Mouse (Mus musculus): ENCODE measurements at regions not wholly inside any gene's neighbourhood (a gene's known extent, or its start where the extent isn't known, plus 50 kb on each side); places are given as distances from the start of the nearest gene placed in this dataset.

- Histone ChIP-seq H3K4me3 (ENCODE audit: control insufficient read depth in 1 of 2, insufficient read depth in 1 of 2, low read depth in 2 of 2, low read length in 2 of 2) (no peak overlapping the region), H3K4me1 (ENCODE audit: control insufficient read depth in 1 of 2, insufficient read depth in 2 of 2, low read length in 2 of 2) (no peaks in the 10 kb centered on the region), H3K27ac (ENCODE audit: control insufficient read depth, low read depth, low read length) (no peak overlapping the region), H3K9ac (ENCODE audit: control insufficient read depth, low read depth, low read length, poor library complexity, severe bottlenecking) (no peak overlapping the region), H3K9me3 (replicated peaks; ENCODE audit: insufficient read depth, low read length) (no peaks in the 10 kb centered on the region), H3K27me3 (ENCODE audit: control insufficient read depth in 1 of 2, insufficient read depth in 2 of 2, low read length in 2 of 2) (peaks cover 3 to 5% of the 10 kb centered on the region in 2 experiments; a peak in 2 of 4 replicates), H3K79me2 (ENCODE audit: control insufficient read depth, insufficient read depth, low read length, poor library complexity) (no peaks in the 10 kb centered on the region), H3K36me3 (ENCODE audit: control insufficient read depth in 1 of 2, insufficient read depth in 2 of 2, low read length in 2 of 2) (no peaks in the 10 kb centered on the region; a peak in 1 of 4 replicates)
- no peak for TF ChIP-seq ELF1 (IDR thresholded peaks at IDR 0.05; ENCODE audit: low read depth, low read length)
- no peak for TF ChIP-seq ETS1 (IDR thresholded peaks at IDR 0.05; ENCODE audit: low read depth, low read length)
- TF ChIP-seq TAL1 (IDR thresholded peaks at IDR 0.05; ENCODE audit: low read length): no peak
- TF ChIP-seq RAD21 (IDR thresholded peaks at IDR 0.05; ENCODE audit: low read depth, low read length): no peak
- no peak for TF ChIP-seq GATA1 (IDR thresholded peaks at IDR 0.05; ENCODE audit: low read depth, low read length)
- TF ChIP-seq CTCF (IDR thresholded peaks at IDR 0.05 in 2 of 3, conservative IDR thresholded peaks at IDR 0.05 in 1 of 3; ENCODE audit: control insufficient read depth in 1 of 3, insufficient read depth in 1 of 3, low read depth in 2 of 3, low read length in 3 of 3, poor library complexity in 1 of 3, severe bottlenecking in 1 of 3): no peak
- TF ChIP-seq RCOR1 (IDR thresholded peaks at IDR 0.05; ENCODE audit: low read depth, low read length): no peak
- no peak for TF ChIP-seq NELFE (IDR thresholded peaks at IDR 0.05; ENCODE audit: low read depth, low read length)
- TF ChIP-seq TBP (IDR thresholded peaks at IDR 0.05; ENCODE audit: low read depth, low read length): no peak
- no peak for TF ChIP-seq MYB (IDR thresholded peaks at IDR 0.05; ENCODE audit: low read depth, low read length)
- no peak for TF ChIP-seq USF2 (IDR thresholded peaks at IDR 0.05; ENCODE audit: borderline replicate concordance in 1 of 2, insufficient read depth in 1 of 2, low read depth in 1 of 2, low read length in 2 of 2)
- TF ChIP-seq MAZ (IDR thresholded peaks at IDR 0.05; ENCODE audit: low read depth, low read length): no peak
- no peak for TF ChIP-seq CHD1 (IDR thresholded peaks at IDR 0.05; ENCODE audit: low read depth, low read length)
- no peak for TF ChIP-seq MEF2A (IDR thresholded peaks at IDR 0.05; ENCODE audit: extremely low read depth, insufficient replicate concordance, low read depth, low read length, poor library complexity, severe bottlenecking)
- DNase-seq (ENCODE audit: low read depth, low spot score): no peak
These were observed 50.5 kb upstream of the Kdr start for GRCm38 (mm10) chr5:76028729-76029128.
